Mouse (Mus musculus) heart, embryonic 14.5 days (tissue): ENCODE measurements at regions not wholly inside any gene's neighbourhood (a gene's known extent, or its start where the extent isn't known, plus 50 kb on each side); places are given as distances from the start of the nearest gene placed in this dataset.

ENCODE experiments used
- ATAC-seq: fragments of 200-750 bp; cut with Nextera tagmentation; 2 replicates; pipeline ENCODE4 v1.8.0; 2017; ENCODE audit warnings: low read depth, moderate TSS enrichment; ENCODE audit not compliant: insufficient number of reproducible peaks, insufficient read depth, low FRiP score
- H3K27ac ChIP-seq, 2 experiments: fragments of 200-500 bp in 1 of 2; fragments of 300-500 bp in 1 of 2; sonication (generic) in 1 of 2; replicated peaks in 1 of 2; 2 replicates each; pipeline ENCODE4 v1.5.1; 2012 to 2014; ENCODE audit warnings: low read depth in 2 of 2, low read length in 2 of 2, control low read depth in 1 of 2, mild to moderate bottlenecking in 1 of 2, mixed read lengths in 1 of 2; ENCODE audit not compliant: control insufficient read depth in 1 of 2, insufficient read depth in 1 of 2
- H3K27me3 ChIP-seq: fragments of 300-500 bp; sonication (generic); 2 replicates; pipeline ENCODE4 v1.6.1; 2014; ENCODE audit warnings: mild to moderate bottlenecking, low read length, control low read depth; ENCODE audit not compliant: control insufficient read depth, insufficient read depth
- H3K36me3 ChIP-seq: fragments of 300-500 bp; sonication (generic); 2 replicates; pipeline ENCODE4 v1.6.1; 2014; ENCODE audit warnings: mild to moderate bottlenecking, control low read depth, low read length, mixed read lengths; ENCODE audit not compliant: control insufficient read depth, insufficient read depth
- H3K4me1 ChIP-seq, 2 experiments: fragments of 200-500 bp in 1 of 2; fragments of 300-500 bp in 1 of 2; sonication (generic) in 1 of 2; 2 replicates each; pipeline ENCODE4 v1.6.1; 2012 to 2014; ENCODE audit warnings: low read length in 2 of 2, control low read depth in 1 of 2, mixed read lengths in 1 of 2; ENCODE audit not compliant: control insufficient read depth in 2 of 2, insufficient read depth in 2 of 2
- H3K4me2 ChIP-seq: fragments of 300-500 bp; sonication (generic); 2 replicates; pipeline ENCODE4 v1.6.1; 2014; ENCODE audit warnings: mild to moderate bottlenecking, low read length
- H3K4me3 ChIP-seq, 2 experiments: fragments of 200-500 bp in 1 of 2; fragments of 300-500 bp in 1 of 2; sonication (generic) in 1 of 2; 2 replicates each; pipeline ENCODE4 v1.5.1; 2012 to 2014; ENCODE audit warnings: low read length in 2 of 2, mild to moderate bottlenecking in 2 of 2, control low read depth in 1 of 2, low read depth in 1 of 2, moderate library complexity in 1 of 2; ENCODE audit not compliant: control insufficient read depth in 1 of 2, insufficient read depth in 1 of 2
- H3K9ac ChIP-seq: fragments of 300-500 bp; sonication (generic); 2 replicates; pipeline ENCODE4 v1.6.1; 2014; ENCODE audit warnings: mild to moderate bottlenecking, low read length
- H3K9me3 ChIP-seq: fragments of 300-500 bp; sonication (generic); 2 replicates; pipeline ENCODE4 v1.6.1; 2016; ENCODE audit warnings: low read length, control low read depth; ENCODE audit not compliant: control insufficient read depth
- WGBS: fragments of 180-500 bp; shearing (Covaris S2); extraction: QIAGEN DNeasy Blood & Tissue Kit; methylation state at CpG from one replicate; pipeline ENCODE4 v1.1.7; 2014; 5-methylcytosine and 5-hydroxymethylcytosine counted together

GRCm38 (mm10) chr3:148158533-148158932 is 831.8 kb downstream of the Adgrl2 start:
- Histone ChIP-seq H3K9ac (no peak overlapping the region), H3K27me3 (no peaks in the 10 kb centered on the region), H3K9me3 (no peaks in the 10 kb centered on the region), H3K36me3 (no peaks in the 10 kb centered on the region), H3K4me3 (no peak overlapping the region), H3K27ac (no peak overlapping the region), H3K4me2 (no peak overlapping the region), H3K4me1 (no peaks in the 10 kb centered on the region)
- 76% methylated on average over 2 of the region's 2 CpGs for WGBS
- ATAC-seq = no peak

DNA sequence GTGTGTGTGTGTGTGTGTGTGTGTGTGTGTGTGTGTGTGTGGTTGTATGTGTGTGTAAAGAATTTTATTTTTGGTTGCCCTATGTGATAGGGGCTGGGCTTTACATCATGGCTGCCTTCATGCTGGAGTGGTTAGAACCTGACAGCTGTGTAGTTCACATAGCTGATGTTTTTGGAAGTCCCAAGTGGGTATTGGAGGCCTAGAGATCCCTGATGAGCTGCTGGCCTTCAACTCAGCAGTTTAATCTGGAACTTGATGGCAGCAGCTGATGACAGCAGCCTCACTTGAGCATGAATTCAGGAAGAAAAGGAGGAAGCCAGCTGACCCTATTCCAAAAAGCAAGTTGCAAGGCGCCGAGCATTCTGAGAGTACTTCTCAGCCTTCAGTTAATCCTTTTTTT is 846.6 kb downstream of the Adgrl2 start:
- no peak for ATAC-seq

DNA sequence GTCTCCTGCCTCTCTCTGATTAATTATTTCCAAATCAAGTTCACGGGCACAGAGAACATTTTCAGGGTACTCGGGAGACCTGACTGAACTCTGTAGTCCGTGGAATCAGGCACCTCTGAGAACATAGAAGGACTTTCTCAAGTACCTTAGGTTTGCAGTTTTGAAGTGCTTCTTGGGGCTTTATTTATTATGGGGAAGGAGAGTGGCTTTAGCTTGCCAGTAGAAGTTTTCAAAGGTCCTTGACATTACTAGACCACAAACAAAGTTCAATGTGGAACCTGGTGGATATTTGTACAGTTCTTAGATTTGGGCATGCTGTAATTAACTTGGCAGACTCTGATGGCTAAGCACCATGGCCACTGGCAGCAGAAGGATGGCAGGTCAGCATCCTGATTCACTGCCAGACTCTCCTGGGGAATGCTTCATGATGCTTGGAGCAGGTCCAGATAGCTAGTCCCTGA is 853.5 kb downstream of the Adgrl2 start:
- WGBS = 81% methylated on average over 3 of the region's 3 CpGs
- no peak overlapping the region for H3K4me3 ChIP-seq
- no peaks in the 10 kb centered on the region for H3K9me3 ChIP-seq
- no peaks in the 10 kb centered on the region for H3K4me1 ChIP-seq
- H3K9ac ChIP-seq = no peak overlapping the region
- no peaks in the 10 kb centered on the region for H3K27me3 ChIP-seq
- no peak overlapping the region for H3K4me2 ChIP-seq
- ATAC-seq = no peak
- no peaks in the 10 kb centered on the region for H3K36me3 ChIP-seq
- H3K27ac ChIP-seq = no peak overlapping the region

More for the DNA sequence above, 846.6 kb downstream of the Adgrl2 start:
- H3K4me3 ChIP-seq = no peak overlapping the region
- WGBS = 69% methylated on average over 2 of the region's 2 CpGs
- H3K27ac ChIP-seq = no peak overlapping the region
- no peaks in the 10 kb centered on the region for H3K9me3 ChIP-seq
- H3K27me3 ChIP-seq = no peaks in the 10 kb centered on the region
- H3K4me1 ChIP-seq = no peaks in the 10 kb centered on the region
- no peak overlapping the region for H3K9ac ChIP-seq
- no peak overlapping the region for H3K4me2 ChIP-seq
- H3K36me3 ChIP-seq = no peaks in the 10 kb centered on the region

DNA sequence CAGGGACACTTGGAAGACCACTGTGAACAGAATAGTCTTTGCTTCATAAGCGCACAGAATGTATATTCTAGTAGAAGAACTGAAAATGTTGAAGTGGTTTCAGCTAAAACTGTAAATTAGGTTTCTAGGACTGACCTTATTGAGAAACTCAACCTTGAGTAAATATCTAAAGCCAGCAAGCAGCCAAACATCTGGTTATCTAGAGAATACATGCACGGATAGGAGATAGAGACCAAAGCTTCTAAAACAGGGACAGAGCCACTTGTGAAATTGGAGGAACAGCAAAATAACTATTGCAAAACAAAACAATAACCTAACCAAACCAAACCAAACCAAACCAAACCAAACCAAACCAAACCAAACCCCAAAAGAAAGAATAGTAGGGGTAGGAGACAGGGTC is 855.7 kb downstream of the Adgrl2 start:
- Histone ChIP-seq H3K9ac (no peak overlapping the region), H3K4me2 (no peak overlapping the region), H3K27me3 (no peaks in the 10 kb centered on the region), H3K27ac (no peak overlapping the region), H3K4me1 (no peaks in the 10 kb centered on the region), H3K9me3 (no peaks in the 10 kb centered on the region), H3K4me3 (no peak overlapping the region), H3K36me3 (no peaks in the 10 kb centered on the region)
- 75% methylated on average over 2 of the region's 2 CpGs for WGBS
- no peak for ATAC-seq

- no peak for ATAC-seq
- H3K9ac ChIP-seq = no peak overlapping the region
- H3K9me3 ChIP-seq = peaks cover 11% of the 10 kb centered on the region
- H3K36me3 ChIP-seq = no peaks in the 10 kb centered on the region
- no peak overlapping the region for H3K27ac ChIP-seq
- H3K4me3 ChIP-seq = no peak overlapping the region
- H3K4me2 ChIP-seq = no peak overlapping the region
- no peaks in the 10 kb centered on the region for H3K4me1 ChIP-seq
- H3K27me3 ChIP-seq = no peaks in the 10 kb centered on the region
Observed at GRCm38 (mm10) chr3:148115576-148115975, 874.8 kb downstream of the Adgrl2 start.

DNA sequence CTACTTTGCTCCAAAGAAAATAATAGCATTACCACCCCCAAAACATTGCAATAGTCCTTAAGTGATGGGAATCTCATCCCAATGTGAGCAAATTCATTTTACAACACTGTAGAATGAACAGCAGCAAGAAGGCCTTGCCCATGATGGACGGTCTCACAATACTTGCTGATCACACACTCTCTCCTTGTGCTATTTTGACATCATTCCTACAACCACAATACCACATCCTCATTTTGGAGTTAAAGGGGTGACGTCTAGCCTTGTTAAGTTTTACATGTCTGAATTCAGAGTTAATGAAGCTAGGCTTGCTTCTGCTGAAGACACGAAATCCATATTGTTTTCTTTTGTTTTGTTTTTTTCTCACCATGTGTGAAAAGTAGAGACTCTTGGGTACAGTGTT is 878.2 kb downstream of the Adgrl2 start:
- 85% methylated on average over 3 of the region's 3 CpGs for WGBS
- no peak for ATAC-seq
- no peaks in the 10 kb centered on the region for H3K4me1 ChIP-seq

GRCm38 (mm10) chr3:148107031-148107430 is 883.3 kb downstream of the Adgrl2 start:
- 78% methylated on average over 1 of the region's 1 CpGs for WGBS
- ATAC-seq = no peak
- peaks cover 6% of the 10 kb centered on the region for H3K9me3 ChIP-seq
- H3K27me3 ChIP-seq = no peaks in the 10 kb centered on the region
- H3K4me2 ChIP-seq = no peak overlapping the region
- H3K36me3 ChIP-seq = no peaks in the 10 kb centered on the region
- no peaks in the 10 kb centered on the region for H3K4me1 ChIP-seq
- H3K27ac ChIP-seq = no peak overlapping the region
- no peak overlapping the region for H3K9ac ChIP-seq
- no peak overlapping the region for H3K4me3 ChIP-seq

More for the DNA sequence above, 878.2 kb downstream of the Adgrl2 start:
- no peak overlapping the region for H3K4me2 ChIP-seq
- H3K27me3 ChIP-seq = no peaks in the 10 kb centered on the region
- no peak overlapping the region for H3K27ac ChIP-seq
- H3K36me3 ChIP-seq = no peaks in the 10 kb centered on the region
- H3K4me3 ChIP-seq = no peak overlapping the region
- no peak overlapping the region for H3K9ac ChIP-seq
- H3K9me3 ChIP-seq = peaks cover 6% of the 10 kb centered on the region

GRCm38 (mm10) chr3:148093930-148094329 is 896.4 kb downstream of the Adgrl2 start:
- no peak overlapping the region for H3K4me2 ChIP-seq
- no peaks in the 10 kb centered on the region for H3K36me3 ChIP-seq
- no peak for ATAC-seq
- no peak overlapping the region for H3K27ac ChIP-seq
- no peak overlapping the region for H3K9ac ChIP-seq
- H3K9me3 ChIP-seq = no peaks in the 10 kb centered on the region
- H3K4me1 ChIP-seq = no peaks in the 10 kb centered on the region
- H3K27me3 ChIP-seq = no peaks in the 10 kb centered on the region
- H3K4me3 ChIP-seq = no peak overlapping the region
- 84% methylated on average over 4 of the region's 4 CpGs for WGBS
